Mouse (Mus musculus) CD4-positive, CD25-positive, alpha-beta regulatory T cell, adult 4 months (primary cell): ENCODE measurements at regions not wholly inside any gene's neighbourhood (a gene's known extent, or its start where the extent isn't known, plus 50 kb on each side); places are given as distances from the start of the nearest gene placed in this dataset.

ENCODE experiments used
- ATAC-seq: one replicate; pipeline ENCODE4 v1.8.0; 2017

DNA sequence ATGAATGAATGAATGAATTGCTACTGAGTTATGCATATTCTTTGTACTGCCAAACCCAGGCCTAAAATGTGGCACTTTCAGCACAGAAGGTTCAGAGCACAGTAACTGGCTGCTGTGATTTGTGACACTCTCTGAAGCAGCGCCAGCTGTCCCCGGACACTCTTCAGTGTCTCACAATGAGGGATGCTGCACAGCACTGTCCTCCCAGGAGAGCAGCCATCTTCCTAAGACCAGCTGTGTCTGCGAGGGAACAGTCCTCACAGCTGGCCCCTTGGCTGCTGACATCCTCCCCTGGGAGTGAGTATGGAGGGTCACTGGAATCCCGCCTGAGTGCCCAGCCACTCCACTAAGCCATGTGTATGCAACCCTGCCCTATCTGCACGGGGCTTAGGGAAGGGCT, 265.9 kb upstream of the Zfp637 start:
- ATAC-seq, result no peak

- no peak for ATAC-seq
Measured at GRCm38 (mm10) chr6:117576021-117576420, 265.0 kb upstream of the Zfp637 start.

GRCm38 (mm10) chr6:117577539-117578521, 263.1 kb upstream of the Zfp637 start:
- ATAC-seq, result no peak

GRCm38 (mm10) chr6:117580951-117581350, 260.0 kb upstream of the Zfp637 start:
- ATAC-seq, result no peak

DNA sequence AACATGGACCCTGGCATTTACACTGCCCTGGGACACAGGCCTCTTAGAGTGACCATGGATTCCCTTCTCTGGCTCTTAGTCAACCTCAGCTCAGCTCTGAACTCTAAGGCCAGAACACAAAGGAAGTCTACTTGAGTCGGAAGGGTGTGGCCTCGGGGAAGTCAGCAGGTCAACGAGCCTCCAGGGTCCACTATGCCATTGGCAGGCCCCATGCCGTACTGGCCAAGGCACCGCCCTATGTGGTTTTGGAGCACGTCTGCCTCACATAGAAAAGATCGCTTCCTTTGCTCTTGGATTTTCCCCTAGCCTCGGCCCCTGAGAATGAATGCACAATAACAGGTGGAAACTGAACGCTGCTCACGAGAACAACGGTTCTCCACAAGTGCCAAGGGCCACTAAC, 257.9 kb upstream of the Zfp637 start:
- ATAC-seq, result no peak

DNA sequence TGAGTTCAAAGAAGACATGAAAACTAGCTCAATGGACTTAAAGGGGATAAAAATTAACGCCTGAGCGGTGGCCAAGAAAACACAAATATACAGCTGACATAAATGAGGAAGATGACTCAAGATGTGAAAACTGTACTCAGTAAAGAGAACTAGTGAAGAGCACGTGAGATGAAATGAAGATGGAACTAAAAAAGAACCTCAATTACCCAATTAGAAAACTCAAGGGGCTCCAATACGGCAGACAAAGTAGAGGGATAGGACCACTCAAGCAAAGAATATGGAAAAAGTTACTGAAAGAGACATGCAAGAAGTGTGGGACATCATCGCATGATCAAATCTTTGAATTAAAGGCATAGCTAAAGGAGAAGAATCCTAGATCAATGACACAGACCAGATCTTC, 256.4 kb upstream of the Zfp637 start:
- no peak for ATAC-seq

- no peak for ATAC-seq
Measured at GRCm38 (mm10) chr6:117596166-117596840, 244.7 kb upstream of the Zfp637 start.

DNA sequence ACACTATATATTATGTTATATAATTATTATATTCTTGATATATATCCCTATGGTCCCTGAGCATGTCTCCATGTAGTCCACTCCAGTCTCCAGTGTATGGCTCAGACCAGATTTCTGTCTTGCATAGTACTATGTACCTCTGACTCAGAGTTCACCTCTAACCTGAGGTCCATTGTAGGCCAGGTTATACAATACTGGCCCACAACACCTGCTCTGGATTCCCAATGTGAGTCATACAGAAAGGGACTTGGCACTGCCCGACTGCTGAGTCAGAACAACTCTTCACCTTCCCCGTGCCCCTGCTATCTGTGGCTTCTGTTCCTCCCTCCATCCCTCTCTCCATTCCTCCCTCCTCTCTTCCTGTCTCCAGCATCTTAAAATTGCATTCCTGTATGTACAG, 236.1 kb upstream of the Zfp637 start:
- no peak for ATAC-seq

- ATAC-seq, result no peak
Measured at GRCm38 (mm10) chr6:117605685-117606084, 235.3 kb upstream of the Zfp637 start.

DNA sequence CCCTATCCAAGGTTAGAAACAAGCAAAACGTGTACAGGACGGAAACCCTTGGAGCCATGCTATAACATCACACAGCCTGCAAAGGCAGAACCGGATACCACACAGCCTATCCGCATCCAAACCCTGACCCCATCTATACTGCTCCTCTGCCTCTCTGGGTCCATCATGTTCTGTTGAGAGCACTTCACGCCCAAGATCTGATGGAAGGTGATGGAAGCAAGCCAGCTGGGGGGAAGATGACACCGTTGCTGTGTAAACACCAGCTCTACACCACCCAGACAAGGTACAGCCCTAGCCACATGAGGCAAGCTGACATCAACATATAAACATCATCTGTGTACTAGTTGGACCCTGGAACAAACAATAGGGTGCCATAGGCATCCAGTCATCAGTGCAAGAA, 234.8 kb upstream of the Zfp637 start:
- ATAC-seq, result no peak

GRCm38 (mm10) chr6:117607023-117607422, 234.0 kb upstream of the Zfp637 start:
- no peak for ATAC-seq

DNA sequence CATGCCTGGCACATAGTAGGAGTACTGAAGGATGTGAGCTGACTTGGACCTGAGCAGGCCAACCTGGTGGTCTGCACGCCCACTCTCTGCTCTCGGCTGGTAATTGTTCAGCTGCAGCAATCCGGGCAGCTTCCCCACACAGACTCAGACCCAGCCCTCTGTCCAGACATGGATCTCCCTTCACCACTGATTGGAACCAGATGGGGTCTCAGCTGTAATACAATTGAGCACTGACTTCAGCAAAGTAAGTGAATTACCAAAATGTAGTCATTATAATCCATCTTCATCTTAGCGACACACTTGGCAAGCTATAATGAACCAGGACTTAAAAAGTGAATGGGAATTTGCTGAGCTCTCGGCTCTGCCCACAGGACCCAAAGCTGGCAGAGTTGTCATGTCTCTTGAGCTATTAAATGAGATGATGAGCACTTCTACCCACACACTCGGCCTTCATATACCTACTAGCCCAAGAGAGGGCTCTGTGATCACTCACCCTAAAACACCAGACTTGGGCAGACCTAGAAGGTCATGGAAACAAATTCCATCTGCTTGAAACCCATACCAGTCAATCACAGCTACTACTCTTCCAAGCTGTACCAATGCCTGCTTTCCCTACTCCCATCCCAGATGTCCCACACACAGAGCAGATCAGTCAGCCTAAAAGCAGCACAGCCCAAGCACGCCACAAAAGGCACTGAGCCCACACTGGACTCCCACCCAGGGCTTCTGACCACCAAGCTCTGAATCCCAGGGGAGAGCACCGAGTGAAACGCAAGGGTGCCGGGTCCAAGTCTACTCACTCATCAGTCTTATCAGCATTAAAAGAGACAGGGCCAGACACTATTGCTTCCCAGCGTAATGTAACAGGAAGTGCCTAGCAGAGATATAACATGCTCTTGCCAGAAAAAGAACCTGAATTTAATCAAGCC, 231.2 kb upstream of the Zfp637 start:
- ATAC-seq, result no peak

DNA sequence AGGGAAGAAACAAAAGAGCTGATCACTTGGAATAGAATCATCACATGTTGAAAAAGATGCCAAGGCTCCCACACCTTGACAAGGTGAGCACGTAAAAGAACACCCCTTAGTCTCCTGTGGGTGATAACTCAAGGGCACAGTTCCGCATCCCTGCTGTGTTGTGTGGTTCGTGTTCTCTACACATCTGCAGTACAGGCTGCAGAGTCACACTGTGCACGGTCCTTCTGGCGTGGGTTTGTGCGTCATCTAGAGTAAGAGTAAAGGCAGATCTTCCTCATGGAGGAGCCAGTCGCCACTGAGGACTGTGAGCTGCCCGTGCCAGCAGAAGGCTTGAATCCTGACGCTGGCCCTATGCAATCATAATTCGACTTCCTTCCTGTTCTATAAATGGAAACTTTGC, 229.7 kb upstream of the Zfp637 start:
- ATAC-seq, result no peak

GRCm38 (mm10) chr6:117611965-117612364, 229.0 kb upstream of the Zfp637 start:
- no peak for ATAC-seq

GRCm38 (mm10) chr6:117612421-117612820, 228.6 kb upstream of the Zfp637 start:
- ATAC-seq, result no peak

DNA sequence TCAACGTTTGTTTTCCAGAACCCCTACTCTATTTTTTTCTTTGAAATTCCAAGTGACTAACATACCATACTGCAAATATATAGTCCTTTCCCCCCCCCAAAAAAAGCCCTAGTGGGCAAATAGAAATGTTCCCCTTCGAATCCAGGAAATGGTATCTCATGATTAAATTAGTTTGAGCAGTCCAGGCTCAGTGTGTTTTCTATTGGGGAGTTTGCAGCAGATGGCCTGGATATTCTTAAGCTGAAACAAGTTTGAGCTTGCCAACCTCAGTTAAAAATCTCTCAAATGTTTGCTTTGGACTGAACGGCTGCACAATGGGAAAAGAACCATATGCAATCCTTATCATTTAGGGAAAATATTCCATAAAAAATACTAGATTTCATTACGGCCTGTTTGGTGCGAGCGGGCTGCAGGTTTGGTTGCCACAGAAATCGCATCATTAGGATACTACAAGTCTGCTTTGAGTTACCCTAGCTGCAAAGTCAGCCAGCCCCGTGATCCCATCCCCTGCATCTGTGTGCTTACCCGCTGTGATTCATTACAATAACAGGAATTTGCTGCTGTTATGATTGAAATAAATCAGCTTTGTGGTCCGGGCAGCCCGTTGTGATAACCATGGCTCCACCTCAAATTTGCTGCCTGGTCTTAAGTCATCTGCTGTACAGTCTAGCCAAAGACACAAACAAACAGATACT, 227.2 kb upstream of the Zfp637 start:
- no peak for ATAC-seq

DNA sequence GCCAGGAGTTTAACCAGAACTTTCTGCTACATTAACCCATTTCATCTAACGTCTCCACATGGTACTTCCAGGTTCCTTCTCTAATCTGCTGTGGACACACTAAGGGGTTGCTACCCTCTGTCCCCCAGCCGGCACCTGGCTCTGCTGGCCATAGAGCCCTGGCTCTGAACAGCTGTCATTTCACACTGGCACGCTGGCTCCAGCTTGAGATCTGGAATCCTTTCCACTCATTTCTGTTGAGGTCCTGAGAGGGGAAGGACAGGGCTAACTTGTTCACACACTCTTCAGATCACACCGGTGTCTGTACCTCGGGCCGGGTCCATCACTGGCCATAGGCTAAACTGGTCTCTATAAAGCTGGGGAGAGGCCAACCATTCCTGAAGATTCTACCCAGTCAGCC, 226.6 kb upstream of the Zfp637 start:
- ATAC-seq, result no peak

DNA sequence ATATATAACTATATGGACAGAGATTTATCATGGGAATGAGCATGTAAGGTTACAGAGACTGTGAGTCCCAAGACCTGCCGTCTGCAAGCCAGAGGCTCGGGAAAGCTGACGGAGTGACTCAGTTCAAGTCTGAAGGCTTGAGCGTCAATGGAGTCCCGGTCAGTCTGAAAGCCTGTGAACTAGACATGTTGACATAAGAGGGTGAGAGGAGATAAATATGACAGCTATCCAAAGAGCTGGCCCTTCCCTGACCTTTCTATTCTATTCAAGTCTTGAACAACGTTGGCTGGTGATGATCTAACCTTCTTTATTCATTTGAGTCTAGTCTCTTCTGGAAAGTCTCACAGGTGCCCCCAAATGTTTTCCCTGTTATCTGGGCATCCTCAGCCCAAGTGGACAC, 223.8 kb upstream of the Zfp637 start:
- ATAC-seq, result no peak

DNA sequence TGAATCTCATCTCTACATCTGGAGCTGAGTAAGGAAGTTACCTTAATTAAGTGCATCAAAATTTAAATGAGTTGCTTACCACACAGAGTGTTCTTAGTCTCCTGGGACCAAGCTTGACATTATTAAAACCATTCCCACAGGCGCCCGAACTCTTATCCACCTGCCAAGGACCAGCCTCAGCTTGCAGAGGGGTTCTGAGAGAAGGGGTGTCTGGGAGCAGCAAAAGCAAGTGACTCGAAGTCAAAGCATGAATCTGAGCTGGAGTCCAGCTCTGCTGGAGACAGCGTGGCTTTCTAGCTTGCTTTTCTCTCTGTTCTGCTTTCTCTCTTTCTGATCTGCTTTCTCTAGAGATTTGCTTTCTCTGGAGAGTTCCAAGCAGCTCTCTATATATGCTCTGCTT, 223.0 kb upstream of the Zfp637 start:
- ATAC-seq, result no peak

GRCm38 (mm10) chr6:117619606-117620005, 221.4 kb upstream of the Zfp637 start:
- no peak for ATAC-seq

DNA sequence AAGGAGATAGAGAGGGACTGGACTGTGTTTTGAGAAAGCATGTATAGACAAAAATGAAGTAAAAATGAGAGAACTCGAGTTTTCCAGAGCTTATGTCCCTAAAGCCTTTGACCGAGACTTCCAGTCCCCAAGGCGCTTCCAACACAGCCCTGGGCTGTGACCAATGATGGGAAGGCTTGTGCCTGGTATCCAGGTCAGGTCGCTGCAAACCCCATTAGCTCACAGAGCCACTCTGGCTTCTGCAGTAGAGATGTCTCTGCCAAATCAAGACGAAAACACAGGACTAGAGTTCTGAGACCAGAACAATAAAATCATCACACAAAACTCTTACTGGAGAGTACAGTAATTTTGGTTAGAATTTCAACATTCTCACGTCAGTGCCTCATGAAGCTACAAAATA, 218.5 kb upstream of the Zfp637 start:
- ATAC-seq, result no peak

- no peak for ATAC-seq
Measured at GRCm38 (mm10) chr6:117622946-117623345, 218.0 kb upstream of the Zfp637 start.
